Mouse (Mus musculus) heart, postnatal 36 days (tissue): Measurements from ENCODE around the gene Zfp708. TPM values are rescaled to one million over a fixed set of nuclear protein-coding genes. Genes with fewer than 3 reads are reported as not detected.

Experiments used
- DNase-seq, 2 experiments: peaks; one replicate each; pipeline ENCODE4 v3.0.0; 2021 to 2022
- intact Hi-C: fragments of 180-260 bp; cut with DNase I; formaldehyde crosslinking; loops from one replicate; pipeline ENCODE4 v1.15.1; 2025
- total RNA-seq, 2 experiments: library from RNA; stranded (reverse); gene quantifications; 2 replicates each; pipeline ENCODE4 v1.2.3; 2021

Gene Zfp708
- total RNA-seq, 2 experiments from 2014 or later, result 0.60 to 1.6 TPM

GRCm38 (mm10) chr13:67060161-67060785 is 37.5 kb downstream of the Zfp708 start:
- no peak for DNase-seq
- intact Hi-C loops, result loop anchor here (1.0 to 2.0 kb wide), 2 partner anchors 21 to 69 kb away; no protein-coding TSS in a partner anchor

Other genes starting within 250 kb of the Zfp708 start
- under 1 TPM; 0.81 to 0.97 TPM for gene Gm10767, start 193.1 kb downstream of the Zfp708 start, total RNA-seq
- 1 to 10 TPM; 1.1 to 1.6 TPM for gene Zfp712, start 36.8 kb downstream of the Zfp708 start, total RNA-seq
- 1 to 10 TPM; 2.9 to 3.0 TPM for gene Gm28557, start 10.6 kb upstream of the Zfp708 start, total RNA-seq
- gene Rslcan18, start 18.3 kb upstream of the Zfp708 start, total RNA-seq, result 1 to 10 TPM in 1 of 2 experiments, under 1 TPM in 1; 0.95 to 1.1 TPM
- gene Zfp759, start 23.7 kb upstream of the Zfp708 start, total RNA-seq, result 1 to 10 TPM; 5.0 to 5.9 TPM
- 1 to 10 TPM; 2.7 to 3.1 TPM for gene Rsl1, start 75.2 kb upstream of the Zfp708 start, total RNA-seq
- gene Zfp455, start 96.5 kb upstream of the Zfp708 start, total RNA-seq, result 1 to 10 TPM in 1 of 2 experiments, under 1 TPM in 1; 0.84 to 1.3 TPM
- 1 to 10 TPM; 2.0 to 2.5 TPM for gene Zfp458, start 180.5 kb upstream of the Zfp708 start, total RNA-seq
- 1 to 10 TPM; 2.0 to 5.2 TPM for gene Zfp457, start 208.5 kb upstream of the Zfp708 start, total RNA-seq
- gene Zfp595, start 234.6 kb upstream of the Zfp708 start, total RNA-seq, result 1 to 10 TPM; 1.9 to 2.2 TPM